Mouse (Mus musculus) liver, embryonic 14.5 days (tissue): ENCODE results near the gene Trio. TPM values are rescaled to one million over a fixed set of nuclear protein-coding genes. Genes with fewer than 3 reads are reported as not detected.
"Not testable (repeated sequence)": the region's sequence is repeated elsewhere in the genome, so short reads cannot be mapped to it uniquely, and the experiment has no call there.

Experiments
- ATAC-seq: fragments of 200-750 bp; cut with Nextera tagmentation; 2 replicates; pipeline ENCODE4 v1.8.0; 2017; ENCODE audit warnings: moderate number of reproducible peaks, mild to moderate bottlenecking, moderate library complexity; ENCODE audit not compliant: insufficient read depth
- DNase-seq, 3 experiments: peaks; one replicate each; pipeline ENCODE4 v3.0.0-alpha.2; 2012 to 2013; ENCODE audit warnings: low read depth in 3 of 3, low spot score in 3 of 3
- H3K27ac ChIP-seq: fragments of 300-500 bp; sonication (generic); 2 replicates; pipeline ENCODE4 v1.5.1; 2014; ENCODE audit warnings: moderate library complexity, mild to moderate bottlenecking, control low read depth, inconsistent platforms
- H3K27me3 ChIP-seq: fragments of 300-500 bp; sonication (generic); 2 replicates; pipeline ENCODE4 v1.6.1; 2014; ENCODE audit warnings: mild to moderate bottlenecking, low read length, moderate library complexity; ENCODE audit not compliant: control insufficient read depth, insufficient read depth
- H3K36me3 ChIP-seq: fragments of 300-500 bp; sonication (generic); replicated peaks from 2 replicates; pipeline ENCODE4 v1.6.1; 2014; ENCODE audit warnings: low read depth; ENCODE audit not compliant: control insufficient read depth, insufficient read depth
- H3K4me1 ChIP-seq, 2 experiments: fragments of 200-500 bp in 1 of 2; fragments of 300-500 bp in 1 of 2; sonication (generic) in 1 of 2; replicated peaks; 2 replicates each; pipeline ENCODE4 v1.6.1; 2012 to 2014; ENCODE audit warnings: antibody characterized with exemption in 1 of 2, inconsistent platforms in 1 of 2, low read length in 1 of 2; ENCODE audit not compliant: control insufficient read depth in 2 of 2, insufficient read depth in 2 of 2
- H3K4me2 ChIP-seq: fragments of 300-500 bp; sonication (generic); 2 replicates; pipeline ENCODE4 v1.6.1; 2014; ENCODE audit warnings: low read depth, mild to moderate bottlenecking, control low read depth, moderate library complexity
- H3K4me3 ChIP-seq, 2 experiments: fragments of 200-500 bp in 1 of 2; fragments of 300-500 bp in 1 of 2; sonication (generic) in 1 of 2; 2 replicates each; pipeline ENCODE4 v1.5.1; 2012 to 2014; ENCODE audit warnings: low read depth in 2 of 2, low read length in 2 of 2, mild to moderate bottlenecking in 2 of 2, control low read depth in 1 of 2, inconsistent platforms in 1 of 2, moderate library complexity in 1 of 2; ENCODE audit not compliant: insufficient read depth in 1 of 2
- H3K9ac ChIP-seq: fragments of 300-500 bp; sonication (generic); replicated peaks from 2 replicates; pipeline ENCODE4 v1.6.1; 2014; ENCODE audit warnings: mild to moderate bottlenecking, control low read depth, moderate library complexity
- H3K9me3 ChIP-seq: fragments of 300-500 bp; sonication (generic); 2 replicates; pipeline ENCODE4 v1.6.1; 2016; ENCODE audit warnings: low read length, mixed read lengths; ENCODE audit not compliant: control insufficient read depth
- CTCF ChIP-seq: IDR thresholded peaks from 2 replicates; pipeline ENCODE4 v1.5.1; 2016; ENCODE audit warnings: antibody characterized with exemption, low read depth, control low read depth
- EP300 ChIP-seq: IDR thresholded peaks from 2 replicates; pipeline ENCODE4 v1.6.1; 2016; ENCODE audit warnings: antibody characterized with exemption, low read depth
- WGBS: fragments of 180-500 bp; shearing (Covaris S2); extraction: QIAGEN DNeasy Blood & Tissue Kit; methylation state at CpG from one replicate; pipeline ENCODE4 v1.1.7; 2014; ENCODE audit not compliant: insufficient replicate concordance; 5-methylcytosine and 5-hydroxymethylcytosine counted together
- polyA plus RNA-seq, 2 experiments: library from polyadenylated mRNA; depleted of rRNA in 1 of 2; stranded (reverse) in 1 of 2; unstranded in 1 of 2; fragments of >200 nt; fragmentation: Nextera tagmentation in 1 of 2; extraction: Ambion mirVana in 1 of 2; gene quantifications; 2 replicates each; pipeline versions ENCODE4 v1.2.1 to v1.2.3; 2012 to 2014

The Trio gene
- polyA plus RNA-seq, 2 experiments: 2.6 to 6.0 TPM

- Histone ChIP-seq H3K4me2 (no peak overlapping the region), H3K27me3 (no peaks in the 10 kb centered on the region), H3K4me1 (peaks cover 0 to 3% of the 10 kb centered on the region in 2 experiments; a peak in 2 of 4 replicates), H3K9ac (no peak overlapping the region), H3K4me3 (no peak overlapping the region), H3K36me3 (no peaks in the 10 kb centered on the region), H3K9me3 (no peaks in the 10 kb centered on the region), H3K27ac (no peak overlapping the region)
- WGBS: 82% methylated on average over 15 of the region's 15 CpGs
- TF ChIP-seq CTCF (no peak), EP300 (no peak)
- DNase-seq (no peak), ATAC-seq (no peak)
These were observed 184.0 kb downstream of the Trio start for GRCm38 (mm10) chr15:27841696-27842095.

- H3K36me3 ChIP-seq: no peaks in the 10 kb centered on the region
These were observed 185.1 kb downstream of the Trio start for GRCm38 (mm10) chr15:27840579-27840978.

GRCm38 (mm10) chr15:27840125-27840524, 185.5 kb downstream of the Trio start:
- H3K9me3 ChIP-seq: no peaks in the 10 kb centered on the region
- 59% methylated on average over 6 of the region's 6 CpGs for WGBS
- no peak for DNase-seq
- no peaks in the 10 kb centered on the region for H3K27me3 ChIP-seq
- no peak overlapping the region for H3K9ac ChIP-seq
- no peak overlapping the region for H3K4me2 ChIP-seq
- TF ChIP-seq EP300 (no peak), CTCF (no peak)
- ATAC-seq: no peak
- no peak overlapping the region for H3K27ac ChIP-seq
- H3K36me3 ChIP-seq: no peaks in the 10 kb centered on the region
- no peak overlapping the region for H3K4me3 ChIP-seq
- H3K4me1 ChIP-seq: peaks cover 0 to 3% of the 10 kb centered on the region in 2 experiments; a peak in 2 of 4 replicates

More at GRCm38 (mm10) chr15:27840579-27840978, 185.1 kb downstream of the Trio start:
- ATAC-seq (peak; percentile 65; the same call in 1 of the 2 replicates), DNase-seq (no peak)
- peaks cover 0 to 3% of the 10 kb centered on the region in 2 experiments; a peak in 2 of 4 replicates for H3K4me1 ChIP-seq
- TF ChIP-seq EP300: no peak
- no peak for TF ChIP-seq CTCF
- H3K4me2 ChIP-seq: no peak overlapping the region
- H3K9ac ChIP-seq: no peak overlapping the region
- no peaks in the 10 kb centered on the region for H3K27me3 ChIP-seq
- no peak overlapping the region for H3K27ac ChIP-seq
- H3K4me3 ChIP-seq: no peak overlapping the region
- H3K9me3 ChIP-seq: no peaks in the 10 kb centered on the region
- WGBS: 28% methylated on average over 8 of the region's 8 CpGs

GRCm38 (mm10) chr15:27831646-27832045, 194.0 kb downstream of the Trio start:
- ATAC-seq: no peak
- TF ChIP-seq CTCF: no peak
- no peak for TF ChIP-seq EP300
- no peaks in the 10 kb centered on the region for H3K9me3 ChIP-seq
- H3K36me3 ChIP-seq: no peaks in the 10 kb centered on the region
- no peak for DNase-seq
- H3K27ac ChIP-seq: no peak overlapping the region
- H3K27me3 ChIP-seq: no peaks in the 10 kb centered on the region
- 74% methylated on average over 6 of the region's 6 CpGs for WGBS
- H3K4me3 ChIP-seq: no peak overlapping the region
- no peak overlapping the region for H3K9ac ChIP-seq
- H3K4me2 ChIP-seq: no peak overlapping the region
- no peaks in the 10 kb centered on the region for H3K4me1 ChIP-seq

- not testable (repeated sequence) for H3K27ac ChIP-seq, H3K4me2 ChIP-seq, DNase-seq, H3K9ac ChIP-seq, H3K27me3 ChIP-seq, H3K9me3 ChIP-seq, H3K4me1 ChIP-seq, H3K36me3 ChIP-seq, ATAC-seq, H3K4me3 ChIP-seq
- 21% methylated on average over 3 of the region's 3 CpGs for WGBS
These were observed 197.8 kb downstream of the Trio start for GRCm38 (mm10) chr15:27827871-27828270.
